Mouse (Mus musculus): Measurements from ENCODE around the gene Zdhhc19. TPM values are rescaled to one million over a fixed set of nuclear protein-coding genes. Genes with fewer than 3 reads are reported as not detected.

Gene Zdhhc19
- total RNA-seq, 4 experiments from 2014 or later = not detected

GRCm38 (mm10) chr16:32608712-32609400 lies 112.8 kb downstream of the Zdhhc19 start, which contains the start of gene Tfrc:
Gene Tfrc, plus strand, starts transcription at chr16:32608920.
- DNase-seq (ENCODE audit: low spot score) = peak; percentile 95

GRCm38 (mm10) chr16:32609401-32609779 lies 113.3 kb downstream of the Zdhhc19 start:
- no peak for DNase-seq (ENCODE audit: low spot score)

GRCm38 (mm10) chr16:32610460-32611255 lies 114.6 kb downstream of the Zdhhc19 start:
- no peak for DNase-seq (ENCODE audit: low spot score)

Other genes with a start within 250 kb of the Zdhhc19 start
- gene Fbxo45, start 249.1 kb upstream of the Zdhhc19 start, total RNA-seq (2022) = 10 to 100 TPM; 11.4 to 14.0 (median 13.2) TPM
- 1 to 10 TPM; 3.8 to 8.3 (median 7.3) TPM for gene Wdr53, start 249.0 kb upstream of the Zdhhc19 start, total RNA-seq (2022)
- gene Smco1, start 224.8 kb upstream of the Zdhhc19 start, total RNA-seq (2022) = 10 to 100 TPM; 21.6 to 33.8 (median 27.9) TPM
- gene Rnf168, start 218.8 kb upstream of the Zdhhc19 start, total RNA-seq (2022) = 10 to 100 TPM; 11.3 to 15.3 (median 12.1) TPM
- gene Ubxn7, start 164.0 kb upstream of the Zdhhc19 start, total RNA-seq (2022) = 10 to 100 TPM; 23.1 to 27.1 (median 24.5) TPM
- not detected for gene Tm4sf19, start 95.8 kb upstream of the Zdhhc19 start, total RNA-seq (2022)
- gene Tctex1d2, start 76.6 kb upstream of the Zdhhc19 start, total RNA-seq (2022) = 10 to 100 TPM in 1 of 4 experiments, 1 to 10 TPM in 3; 6.2 to 10.5 (median 8.3) TPM
- gene Pcyt1a, start 65.3 kb upstream of the Zdhhc19 start, total RNA-seq (2022) = 100 to 1,000 TPM; 118 to 125 (median 123) TPM
- under 1 TPM; 0.19 to 0.40 (median 0.25) TPM for gene Slc51a, start 8.4 kb upstream of the Zdhhc19 start, total RNA-seq (2022)
- 10 to 100 TPM; 21.4 to 53.5 (median 38.0) TPM for gene Tfrc, start 112.7 kb downstream of the Zdhhc19 start, total RNA-seq (2022)
- 10 to 100 TPM; 18.6 to 22.6 (median 21.4) TPM for gene Tnk2, start 147.6 kb downstream of the Zdhhc19 start, total RNA-seq (2022)
- under 1 TPM; 0.29 to 0.50 (median 0.35) TPM for gene Muc4, start 239.6 kb downstream of the Zdhhc19 start, total RNA-seq (2022)